8 mouse cellular contexts compared by ENCODE assay signal in the genomic region with DNA sequence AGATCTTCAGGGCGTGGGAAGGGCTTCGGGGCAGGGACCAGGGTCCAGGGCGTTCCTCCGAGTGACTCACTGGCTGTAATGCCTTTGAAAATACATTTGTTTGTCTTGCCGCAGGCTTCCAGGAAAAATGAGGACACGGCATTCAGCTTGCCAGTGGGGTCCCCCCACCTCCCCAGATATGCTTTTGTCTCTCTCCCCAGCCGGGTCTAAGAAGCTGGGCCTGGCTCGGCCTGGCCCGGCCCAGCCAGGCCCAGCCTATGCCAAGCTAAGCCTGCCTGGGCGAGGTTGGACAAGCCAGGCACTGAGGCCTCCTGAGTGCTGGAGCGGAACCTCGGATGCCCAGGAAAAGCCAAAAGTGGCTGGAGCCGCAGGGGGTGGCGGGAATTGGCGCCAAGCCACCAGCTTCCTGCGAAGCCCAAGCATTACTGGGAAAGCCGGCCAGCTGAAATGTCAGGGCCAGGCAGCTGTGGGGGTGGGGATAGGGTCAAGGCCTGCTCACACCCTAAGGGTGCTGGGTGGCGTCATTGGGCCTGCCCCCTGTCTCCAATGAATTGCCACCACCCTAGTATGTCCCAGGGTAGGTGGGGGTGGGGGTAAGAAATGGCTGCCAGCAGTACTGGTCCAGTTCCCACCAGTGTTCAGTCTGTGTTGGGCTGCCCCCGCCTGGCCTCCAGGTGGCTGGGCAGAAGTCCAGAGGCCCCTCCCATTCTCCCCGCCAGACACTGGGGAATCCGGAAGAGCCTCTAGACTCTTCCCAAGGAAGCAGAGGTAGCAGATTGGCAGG.
A peak's percentile ranks its signal among the peaks of the same experiment; 100 is the strongest.
DNase-seq lines count a peak whose midpoint lies in the region; ATAC-seq and TF ChIP-seq lines count a peak whose summit lies in the region.

No protein-coding gene starts in this region.

- DNase-seq in adrenal gland, postnatal 4 days (ENCODE audit: low spot score in 2 of 2) = peak; percentile 75 to 77
- DNase-seq in gonadal fat pad, adult 2 months (ENCODE audit: low read depth) = peak; percentile 85
- peak; percentile 93 for DNase-seq in left cerebral cortex, postnatal 4 days
- peak; percentile 62 to 85 for DNase-seq in urinary bladder, postnatal 36 days (ENCODE audit: low spot score in 2 of 2)
- DNase-seq in spleen, postnatal 4 days (ENCODE audit: low spot score in 2 of 2) = no peak

- no peak for TF ChIP-seq POLR2A in myocyte (IDR thresholded peaks at IDR 0.05; ENCODE audit: insufficient read length, low read depth)

- H3K9ac ChIP-seq in embryonic facial prominence, embryonic 12.5 days = no peak overlapping the region
- H3K9ac ChIP-seq in intestine, postnatal 0 days (ENCODE audit: low read depth, low read length) = peak overlapping the region; percentile 31; the same call in 1 of the 2 replicates

- 0 out of 2 replicates have a peak, but pooled peaks cover 3% of the 10 kb centered on the region for H3K4me1 ChIP-seq in embryonic facial prominence, embryonic 12.5 days
- peaks cover 13% of the 10 kb centered on the region; the same call in 1 of the 2 replicates for H3K4me1 ChIP-seq in intestine, postnatal 0 days (replicated peaks; ENCODE audit: control insufficient read depth, insufficient read depth, low read length)

- no peak overlapping the region for H3K4me2 ChIP-seq in embryonic facial prominence, embryonic 12.5 days (replicated peaks)
- H3K4me2 ChIP-seq in intestine, postnatal 0 days (replicated peaks; ENCODE audit: low read depth) = peak overlapping the region; percentile 37
- H3K4me2 ChIP-seq in myocyte (ENCODE audit: low read depth) = peak overlapping the region; percentile 93

- H3K36me3 ChIP-seq in embryonic facial prominence, embryonic 12.5 days = peaks cover 97% of the 10 kb centered on the region
- H3K36me3 ChIP-seq in intestine, postnatal 0 days (ENCODE audit: control insufficient read depth, insufficient read depth) = peaks cover 72% of the 10 kb centered on the region
- peaks cover 13% of the 10 kb centered on the region for H3K36me3 ChIP-seq in myocyte (ENCODE audit: control insufficient read depth, insufficient read depth)

- H3K4me3 ChIP-seq in embryonic facial prominence, embryonic 12.5 days = no peak overlapping the region
- no peak overlapping the region for H3K4me3 ChIP-seq in intestine, postnatal 0 days (ENCODE audit: low read depth, low read length)
- H3K4me3 ChIP-seq in myocyte = no peak overlapping the region

- 75% methylated on average over 21 of the region's 21 CpGs for WGBS in embryonic facial prominence, embryonic 12.5 days
- 23% methylated on average over 21 of the region's 21 CpGs for WGBS in intestine, postnatal 0 days

- H3K9me3 ChIP-seq in embryonic facial prominence, embryonic 12.5 days = no peaks in the 10 kb centered on the region
- no peaks in the 10 kb centered on the region for H3K9me3 ChIP-seq in intestine, postnatal 0 days (ENCODE audit: control insufficient read depth)

- peak; percentile 47 for TF ChIP-seq CTCF in intestine, postnatal 0 days (IDR thresholded peaks at IDR 0.05; ENCODE audit: low read depth)

- 0 out of 2 replicates have a peak overlapping the region, but pooled peaks have one; percentile 27 for H3K27ac ChIP-seq in embryonic facial prominence, embryonic 12.5 days
- peak overlapping the region; percentile 86 for H3K27ac ChIP-seq in intestine, postnatal 0 days (ENCODE audit: low read depth, low read length)

- no peak for ATAC-seq in embryonic facial prominence, embryonic 12.5 days (ENCODE audit: insufficient number of reproducible peaks, insufficient read depth, low FRiP score, low TSS enrichment)
- ATAC-seq in intestine, postnatal 0 days = peak; percentile 57

- H3ac ChIP-seq in myocyte (ENCODE audit: control insufficient read depth, insufficient read length) = no peak overlapping the region

- H3K79me2 ChIP-seq in myocyte (ENCODE audit: control insufficient read depth, insufficient read depth) = peaks cover 21% of the 10 kb centered on the region

- intact Hi-C loops in left cerebral cortex, postnatal 4 days (cut with DNase I) = no loop called here

- no peaks in the 10 kb centered on the region for H3K27me3 ChIP-seq in embryonic facial prominence, embryonic 12.5 days
- no peaks in the 10 kb centered on the region for H3K27me3 ChIP-seq in intestine, postnatal 0 days (replicated peaks; ENCODE audit: control insufficient read depth, insufficient read depth, low read length)
- H3K27me3 ChIP-seq in myocyte (ENCODE audit: control insufficient read depth, insufficient read depth, insufficient read length) = no peaks in the 10 kb centered on the region

TF ChIP-seq in myocyte, 11 proteins besides CTCF, POLR2A, EP300 and RAD21:
- TF ChIP-seq TCF3 (IDR thresholded peaks at IDR 0.05; ENCODE audit: insufficient read length, low read depth) (peak; percentile 26), POLR2AphosphoS2 (IDR thresholded peaks at IDR 0.05; ENCODE audit: insufficient read length, low read depth) (no peak), SRF (IDR thresholded peaks at IDR 0.05; ENCODE audit: control insufficient read depth, insufficient read length, low read depth) (peak; percentile 83), REST (IDR thresholded peaks at IDR 0.05; ENCODE audit: insufficient read depth, insufficient read length) (no peak), MYOD1 (IDR thresholded peaks at IDR 0.05; ENCODE audit: control insufficient read depth in 1 of 3, insufficient read length in 2 of 3, low read depth in 2 of 3) (peak in 2 of 3 experiments; percentile 35 to 76), E2F4 (IDR thresholded peaks at IDR 0.05; ENCODE audit: insufficient read depth) (no peak), USF1 (IDR thresholded peaks at IDR 0.05; ENCODE audit: low read depth) (no peak), MAX (IDR thresholded peaks at IDR 0.05; ENCODE audit: low read depth) (no peak), CEBPB (IDR thresholded peaks at IDR 0.05; ENCODE audit: insufficient read depth, poor library complexity, severe bottlenecking) (0 out of 2 replicates have a peak, but pooled peaks have one; percentile 4), MYOG (IDR thresholded peaks at IDR 0.05; ENCODE audit: control insufficient read depth in 1 of 3, insufficient read depth in 1 of 3, insufficient read length in 2 of 3, low read depth in 2 of 3) (peak in 2 of 3 experiments; percentile 58 to 83), TCF12 (IDR thresholded peaks at IDR 0.05; ENCODE audit: insufficient read depth, poor library complexity, severe bottlenecking) (no peak)

Comparison
In these comparisons a context has a peak if more than half of its experiments do, and no peak if none do; other contexts are left out.
1. DNase-seq: peak in adrenal gland, postnatal 4 days (2 of 2), gonadal fat pad, adult 2 months (single experiment), left cerebral cortex, postnatal 4 days (single experiment) and urinary bladder, postnatal 36 days (2 of 2); none in spleen, postnatal 4 days (0 of 2).